Mouse (Mus musculus) lung, postnatal 0 days (tissue): ENCODE results near the gene Nup214.

Source experiments
- CTCF ChIP-seq: IDR thresholded peaks from 2 replicates; pipeline ENCODE4 v1.5.1; 2016; ENCODE audit warnings: antibody characterized with exemption, mild to moderate bottlenecking
- EP300 ChIP-seq: IDR thresholded peaks from 2 replicates; pipeline ENCODE4 v1.6.1; 2016; ENCODE audit warnings: antibody characterized with exemption, mild to moderate bottlenecking, control low read depth

- TF ChIP-seq CTCF (no peak), EP300 (no peak)
Observed at GRCm38 (mm10) chr2:32038661-32039081, 64.4 kb downstream of the Nup214 start.
